Mouse (Mus musculus): Measurements from ENCODE around the gene Gm20594.

- TF ChIP-seq POLR2A (IDR thresholded peaks at IDR 0.05; ENCODE audit: low read depth, low read length) (no peak), CTCF (IDR thresholded peaks at IDR 0.05; ENCODE audit: extremely low read depth, insufficient read depth, insufficient read length, insufficient replicate concordance) (no peak)
Measured at GRCm38 (mm10) chr6:79818114-79818513, 398 bp downstream of the Gm20594 start.

Data from spleen, adult 2 months (tissue).